Mouse (Mus musculus) cerebellum, postnatal 36 days (tissue): ENCODE measurements around the gene Ugt1a10.
"Not testable (repeated sequence)": the region's sequence is repeated elsewhere in the genome, so short reads cannot be mapped to it uniquely, and the experiment has no call there.

ENCODE experiments used
- DNase-seq, 2 experiments: peaks; one replicate each; pipeline ENCODE4 v3.0.0; 2021 to 2022; ENCODE audit warnings: mixed read lengths in 2 of 2

Gene Ugt1a10

GRCm38 (mm10) chr1:88216551-88216950 lies 161.4 kb downstream of the Ugt1a10 start:
- no peak for DNase-seq

- DNase-seq: no peak
These were observed 162.0 kb downstream of the Ugt1a10 start for GRCm38 (mm10) chr1:88217144-88217543.

GRCm38 (mm10) chr1:88217576-88217975 lies 162.4 kb downstream of the Ugt1a10 start:
- no peak for DNase-seq

- DNase-seq: no peak
These were observed 162.9 kb downstream of the Ugt1a10 start for GRCm38 (mm10) chr1:88218051-88218450.

GRCm38 (mm10) chr1:88218591-88218990 lies 163.4 kb downstream of the Ugt1a10 start:
- no peak for DNase-seq

- DNase-seq: no peak
These were observed 163.9 kb downstream of the Ugt1a10 start for GRCm38 (mm10) chr1:88219054-88219453.

- DNase-seq: no peak
These were observed 165.1 kb downstream of the Ugt1a10 start for GRCm38 (mm10) chr1:88220336-88220735.

GRCm38 (mm10) chr1:88222216-88222615 lies 167.0 kb downstream of the Ugt1a10 start:
- DNase-seq: no peak

GRCm38 (mm10) chr1:88223011-88223515 lies 167.9 kb downstream of the Ugt1a10 start:
- not testable (repeated sequence) for DNase-seq

- no peak for DNase-seq
These were observed 168.4 kb downstream of the Ugt1a10 start for GRCm38 (mm10) chr1:88223591-88223990.

- DNase-seq: no peak
These were observed 169.0 kb downstream of the Ugt1a10 start for GRCm38 (mm10) chr1:88224029-88224776.

- not testable (repeated sequence) for DNase-seq
These were observed 170.1 kb downstream of the Ugt1a10 start for GRCm38 (mm10) chr1:88225301-88225700.

GRCm38 (mm10) chr1:88225741-88226140 lies 170.6 kb downstream of the Ugt1a10 start:
- DNase-seq: no peak

- no peak for DNase-seq
These were observed 171.6 kb downstream of the Ugt1a10 start, which contains the start of gene Mroh2a for GRCm38 (mm10) chr1:88226670-88227379. Gene Mroh2a (plus strand): TSS chr1:88226986.

GRCm38 (mm10) chr1:88227482-88227881 lies 172.3 kb downstream of the Ugt1a10 start:
- DNase-seq: no peak

GRCm38 (mm10) chr1:88228121-88228520 lies 172.9 kb downstream of the Ugt1a10 start:
- DNase-seq: no peak

- no peak for DNase-seq
These were observed 174.4 kb downstream of the Ugt1a10 start for GRCm38 (mm10) chr1:88229566-88229965.

GRCm38 (mm10) chr1:88229986-88230385 lies 174.8 kb downstream of the Ugt1a10 start:
- DNase-seq: no peak

GRCm38 (mm10) chr1:88230421-88230820 lies 175.2 kb downstream of the Ugt1a10 start:
- DNase-seq: no peak

- no peak for DNase-seq
These were observed 176.0 kb downstream of the Ugt1a10 start for GRCm38 (mm10) chr1:88230981-88231802.

GRCm38 (mm10) chr1:88231803-88232499 lies 176.8 kb downstream of the Ugt1a10 start:
- DNase-seq: no peak

- DNase-seq: no peak
These were observed 177.6 kb downstream of the Ugt1a10 start for GRCm38 (mm10) chr1:88232664-88233380.
